Mouse (Mus musculus) gastrocnemius, postnatal 14 days (tissue): ENCODE data around the gene Cacnb3. TPM values are rescaled to one million over a fixed set of nuclear protein-coding genes. Genes with fewer than 3 reads are reported as not detected.

Experiments
- DNase-seq: peaks from one replicate; pipeline ENCODE4 v3.0.0; 2021; ENCODE audit warnings: mixed read lengths
- intact Hi-C: fragments of 180-260 bp; cut with DNase I; formaldehyde crosslinking; loops from one replicate; pipeline ENCODE4 v1.15.1; 2025; ENCODE audit warnings: low total_unique reads
- total RNA-seq, 2 experiments: library from RNA; stranded (reverse); gene quantifications; 2 replicates each; pipeline ENCODE4 v1.2.3; 2021

The Cacnb3 gene
- total RNA-seq, 2 experiments from 2014 or later = 6.6 to 9.5 TPM

DNA sequence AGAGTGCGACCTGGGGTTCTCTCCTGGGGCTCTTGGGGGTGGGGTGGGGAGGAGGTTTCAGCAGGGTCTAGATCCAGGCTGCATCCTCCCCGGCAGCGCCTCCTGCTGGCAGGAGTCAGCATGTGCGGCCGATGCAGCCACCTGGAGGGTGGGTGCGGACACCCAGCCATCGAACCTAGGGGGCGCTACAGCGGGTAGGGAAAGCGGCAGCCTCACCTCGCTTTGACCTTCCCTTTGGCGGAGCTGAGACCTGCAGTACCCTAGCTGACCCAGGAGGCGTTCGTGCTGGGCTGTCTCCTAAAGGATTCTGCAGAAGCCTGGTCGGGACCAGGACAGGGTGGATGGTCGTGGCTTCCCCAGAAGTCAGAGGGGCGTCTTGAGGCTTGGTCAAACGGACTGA, 853 bp downstream of the Cacnb3 start:
- intact Hi-C loops = no loop called here
- DNase-seq = peak; percentile 90

- intact Hi-C loops = loop anchor here (2.0 kb wide), 1 partner anchor 69 kb away; no protein-coding TSS in a partner anchor
- DNase-seq = peak; percentile 77
These were observed 1.6 kb downstream of the Cacnb3 start for GRCm38 (mm10) chr15:98632107-98632744.

GRCm38 (mm10) chr15:98632921-98633320, 2.3 kb downstream of the Cacnb3 start:
- intact Hi-C loops = loop anchor here (2.0 kb wide), 1 partner anchor 68 kb away; no protein-coding TSS in a partner anchor
- DNase-seq = no peak

DNA sequence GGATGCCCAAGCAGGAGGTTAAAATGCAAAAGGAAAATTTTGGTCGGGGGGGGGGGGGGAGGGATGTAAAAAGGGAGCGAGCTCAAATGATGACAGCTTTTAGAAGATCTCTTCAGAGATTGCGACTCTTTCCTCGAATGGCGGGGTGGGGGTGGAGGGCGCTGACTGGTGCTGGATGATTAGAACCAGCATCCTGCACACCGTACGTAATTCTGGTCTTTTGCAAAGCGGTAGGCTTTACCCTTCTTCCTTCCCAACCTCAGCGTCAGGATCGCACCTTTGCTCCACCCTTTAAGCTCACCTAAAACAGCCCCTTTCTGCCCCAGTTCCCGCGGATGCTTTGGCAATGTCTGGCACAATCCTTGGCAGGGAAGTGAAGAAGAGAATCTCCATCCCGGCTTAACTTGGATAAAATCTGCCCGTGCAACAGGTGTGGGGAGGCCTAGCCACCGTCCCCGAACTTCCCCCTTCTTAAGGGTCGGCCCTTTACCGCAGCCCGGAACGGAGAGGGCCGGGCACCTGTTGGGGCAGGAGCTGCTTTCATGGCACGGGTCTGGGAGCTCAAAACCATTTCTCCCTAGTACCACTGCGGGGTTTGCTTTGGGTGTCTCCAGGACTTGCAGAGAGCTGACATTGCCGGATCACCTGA, 3.3 kb downstream of the Cacnb3 start:
- DNase-seq = no peak
- intact Hi-C loops = loop anchor here (2.0 kb wide), 1 partner anchor 67 kb away; no protein-coding TSS in a partner anchor

DNA sequence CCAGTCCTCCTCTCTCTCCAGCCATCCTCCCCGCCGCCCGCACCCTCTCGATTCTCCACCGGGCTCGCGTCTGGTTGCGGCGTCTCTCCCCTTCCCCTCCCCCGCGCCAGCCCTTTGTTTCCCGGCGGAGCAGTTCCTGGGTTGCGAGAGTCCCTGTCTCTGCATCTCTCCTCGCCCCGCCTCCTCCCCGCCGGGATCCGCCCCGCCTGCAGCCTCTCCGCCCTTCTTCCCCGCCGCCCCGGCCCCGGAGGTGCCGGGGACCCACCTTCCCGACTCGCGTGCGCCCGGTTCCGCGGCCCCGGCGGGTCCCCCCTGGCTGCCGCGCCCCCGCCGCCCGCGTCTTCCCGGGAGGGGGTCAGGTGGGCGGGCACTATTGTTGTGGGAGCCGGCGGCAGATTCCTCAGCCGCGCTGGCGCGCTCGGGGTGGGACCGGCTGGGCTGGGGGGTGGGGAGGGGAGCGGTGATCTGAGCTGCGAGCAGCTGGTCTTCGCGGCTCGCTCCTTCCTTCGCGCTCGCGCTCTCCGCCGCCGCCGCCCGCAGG, 4.0 kb downstream of the Cacnb3 start:
- intact Hi-C loops = no loop called here
- peak; percentile 82 for DNase-seq

DNA sequence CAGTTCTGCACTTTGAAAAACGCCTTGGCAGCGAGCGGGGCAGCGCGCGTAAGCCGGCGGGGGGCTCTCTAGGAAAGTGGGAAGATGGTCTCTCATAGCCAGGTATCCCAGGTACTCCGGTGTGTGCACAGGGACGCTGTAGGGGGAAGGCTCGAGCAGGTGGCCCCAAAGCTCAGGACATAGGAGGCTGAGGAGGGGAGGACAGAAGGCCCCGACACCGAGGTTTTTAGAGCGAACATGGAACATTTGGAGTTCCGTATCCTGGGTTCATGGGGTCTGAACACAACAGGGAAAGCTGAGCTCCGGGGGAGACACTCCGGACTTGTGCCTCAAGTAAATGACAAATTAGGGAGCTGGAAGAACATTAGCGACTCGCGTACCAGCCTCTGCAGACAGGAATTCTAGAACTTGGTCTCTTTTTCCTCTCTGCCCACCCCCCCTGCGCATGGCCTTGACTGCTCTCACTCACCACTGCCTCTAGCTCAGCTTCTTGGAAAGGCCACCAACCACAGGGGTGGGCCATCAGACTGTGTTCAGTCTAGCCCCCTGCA, 4.7 kb downstream of the Cacnb3 start:
- intact Hi-C loops = no loop called here
- DNase-seq = no peak

DNA sequence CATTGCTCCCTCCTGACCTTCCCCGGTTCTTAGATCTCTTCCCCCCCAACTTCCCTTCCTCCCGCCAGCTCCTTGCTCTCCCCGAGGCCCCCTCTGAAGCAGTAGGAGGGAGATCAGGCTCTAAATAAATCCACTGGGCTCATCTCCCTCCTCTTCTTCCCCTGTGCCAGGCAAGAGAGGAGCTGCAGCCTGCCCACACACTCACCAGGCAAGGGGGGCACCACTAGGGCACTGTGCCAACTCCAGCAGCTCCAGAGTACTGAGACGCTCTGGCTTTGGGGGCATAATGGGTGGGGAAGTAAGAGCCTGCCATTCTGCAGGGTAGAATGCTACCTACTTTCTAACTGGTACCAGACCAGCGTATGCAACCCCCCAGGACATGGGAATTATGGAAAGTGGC, 5.9 kb downstream of the Cacnb3 start:
- intact Hi-C loops = no loop called here
- DNase-seq = no peak

DNA sequence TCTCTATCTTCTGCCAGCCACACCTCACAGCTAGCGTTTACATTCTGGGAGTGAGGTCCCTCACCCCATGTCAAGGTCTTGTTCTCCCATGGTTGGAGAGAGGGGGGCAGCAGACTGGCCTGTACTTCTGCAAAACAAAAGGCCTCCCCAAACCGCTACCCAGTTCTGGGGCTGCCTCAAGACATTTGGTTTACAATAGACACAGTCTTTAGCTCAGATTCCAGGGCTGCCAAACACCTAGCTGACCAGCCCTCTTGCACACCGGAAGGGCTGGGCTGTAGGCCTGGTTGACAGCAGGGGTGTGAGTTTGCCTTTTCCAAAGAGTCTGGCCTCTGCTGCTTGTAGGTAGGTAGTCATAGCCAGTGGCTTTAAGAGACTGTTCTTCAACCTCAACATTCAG, 6.5 kb downstream of the Cacnb3 start:
- DNase-seq = no peak
- intact Hi-C loops = no loop called here

GRCm38 (mm10) chr15:98640157-98640556, 9.5 kb downstream of the Cacnb3 start:
- no peak for DNase-seq
- intact Hi-C loops = no loop called here

DNA sequence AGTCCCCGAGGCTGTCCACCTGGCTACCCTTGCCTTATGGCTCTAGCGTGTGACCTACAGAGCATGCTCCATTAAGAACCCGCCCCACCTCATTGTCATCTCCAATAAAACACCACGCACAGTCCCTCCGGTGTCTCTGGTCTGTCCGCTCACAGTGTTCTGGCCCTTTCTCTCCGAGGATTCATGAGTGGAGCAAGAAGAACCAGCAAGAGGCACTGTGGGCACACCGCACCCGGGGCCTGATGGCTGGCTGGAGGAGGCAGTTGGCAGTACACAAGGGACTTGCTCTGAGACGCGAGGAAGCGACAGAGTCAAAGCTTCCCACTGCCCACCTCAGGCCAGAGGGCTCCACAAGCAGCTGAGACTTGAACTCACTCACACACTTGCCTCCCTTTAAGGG, 13.8 kb downstream of the Cacnb3 start:
- intact Hi-C loops = no loop called here

GRCm38 (mm10) chr15:98645057-98646026, 14.7 kb downstream of the Cacnb3 start:
- intact Hi-C loops = no loop called here
- no peak for DNase-seq

More for the DNA sequence above, 13.8 kb downstream of the Cacnb3 start:
- no peak for DNase-seq

GRCm38 (mm10) chr15:98646737-98647136, 16.1 kb downstream of the Cacnb3 start:
- intact Hi-C loops = no loop called here
- no peak for DNase-seq

GRCm38 (mm10) chr15:98647308-98647707, 16.7 kb downstream of the Cacnb3 start:
- intact Hi-C loops = no loop called here
- no peak for DNase-seq

- intact Hi-C loops = no loop called here
- DNase-seq = no peak
These were observed 17.4 kb downstream of the Cacnb3 start for GRCm38 (mm10) chr15:98648071-98648470.

GRCm38 (mm10) chr15:98651431-98651830, 20.8 kb downstream of the Cacnb3 start:
- no peak for DNase-seq
- intact Hi-C loops = no loop called here

GRCm38 (mm10) chr15:98652174-98652573, 21.5 kb downstream of the Cacnb3 start:
- intact Hi-C loops = no loop called here

DNA sequence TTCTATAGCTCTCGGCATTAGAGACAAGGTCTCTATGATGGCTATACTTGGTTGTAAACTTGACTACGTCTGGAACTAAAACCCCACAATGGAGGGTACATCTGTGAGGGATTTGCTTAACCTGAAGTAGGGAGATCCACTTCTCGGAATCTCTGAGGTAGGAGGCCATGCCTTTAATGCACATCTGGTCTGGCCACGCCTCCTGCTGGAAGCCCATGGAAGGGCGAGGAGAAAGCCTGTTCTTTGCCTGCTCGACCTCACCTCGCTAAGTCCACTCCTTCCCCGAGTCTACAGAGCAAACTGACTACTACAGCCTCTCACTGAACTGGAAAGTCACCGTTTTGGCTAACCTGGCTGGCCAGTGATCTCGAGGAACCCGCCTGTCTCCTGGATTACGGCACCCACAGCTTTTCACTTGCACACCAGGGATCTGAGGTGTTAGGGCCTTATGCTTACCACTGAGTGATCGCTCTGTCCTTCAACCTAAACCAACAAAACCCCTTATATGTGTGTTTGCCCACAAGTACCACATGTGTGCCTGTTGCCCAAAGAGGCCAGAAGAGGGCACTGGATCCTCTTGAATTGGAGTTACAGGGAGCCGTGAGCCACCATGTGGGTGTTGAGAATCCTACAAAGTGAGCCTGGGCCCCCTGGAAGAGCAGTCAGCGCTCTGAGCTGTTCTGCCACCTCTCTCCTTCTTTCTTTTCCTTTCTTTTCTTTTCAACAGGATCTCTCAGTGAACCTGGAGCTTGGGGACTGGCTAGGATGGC, 26.5 kb downstream of the Cacnb3 start:
- intact Hi-C loops = no loop called here

More at GRCm38 (mm10) chr15:98652174-98652573, 21.5 kb downstream of the Cacnb3 start:
- no peak for DNase-seq

GRCm38 (mm10) chr15:98662198-98662566, 31.5 kb downstream of the Cacnb3 start:
- no peak for DNase-seq
- intact Hi-C loops = no loop called here

More for the DNA sequence above, 26.5 kb downstream of the Cacnb3 start:
- DNase-seq = no peak
